Mouse (Mus musculus) lung, adult 2 months (tissue): ENCODE results near the gene Abcb9.

Source experiments
- CTCF ChIP-seq: fragments of 200-500 bp; IDR thresholded peaks from 2 replicates; pipeline ENCODE4 v1.5.1; 2011; ENCODE audit warnings: mild to moderate bottlenecking, low read length, control low read depth; ENCODE audit not compliant: insufficient read depth
- POLR2A ChIP-seq: fragments of 200-500 bp; IDR thresholded peaks from 2 replicates; pipeline ENCODE4 v1.6.1; 2011; ENCODE audit warnings: low read depth, mild to moderate bottlenecking, control low read depth, low read length, borderline replicate concordance; ENCODE audit errors: extremely low read depth

DNA sequence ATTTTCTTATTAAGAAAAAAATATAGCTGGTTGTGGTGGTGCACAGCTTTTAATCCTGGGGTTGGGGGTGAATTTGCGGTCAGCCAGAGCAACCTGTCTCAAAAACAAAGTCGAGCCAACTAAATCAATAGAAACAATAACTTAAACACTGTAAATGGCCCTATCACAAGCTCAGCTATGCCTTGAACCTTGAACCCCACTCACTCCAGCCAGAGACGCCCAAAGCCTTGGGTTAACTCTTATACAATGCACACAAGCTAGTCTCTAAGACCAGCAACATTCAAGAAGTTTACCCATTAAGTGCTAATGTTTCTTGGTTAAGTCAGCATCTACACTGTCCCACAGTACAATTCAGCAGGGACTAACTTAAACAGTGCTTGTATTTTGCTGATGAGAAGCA, 25.9 kb downstream of the Abcb9 start:
- TF ChIP-seq POLR2A (no peak), CTCF (no peak)
